Mouse (Mus musculus): ENCODE results near the gene Gm17455. TPM values are rescaled to one million over a fixed set of nuclear protein-coding genes. Genes with fewer than 3 reads are reported as not detected.

Gm17455 gene
- polyA plus RNA-seq, 1 experiment from 2014 or later = 1.3 TPM

- Histone ChIP-seq H3K4me3 (ENCODE audit: low read depth, low read length) (no peak overlapping the region), H3K4me2 (ENCODE audit: low read depth, low read length) (no peak overlapping the region), H3K27ac (replicated peaks; ENCODE audit: low read depth, low read length) (no peak overlapping the region), H3K9me3 (replicated peaks; ENCODE audit: control insufficient read depth, low read length) (no peaks in the 10 kb centered on the region), H3K4me1 (ENCODE audit: control insufficient read depth, insufficient read depth, low read length) (no peaks in the 10 kb centered on the region), H3K27me3 (ENCODE audit: control insufficient read depth, insufficient read depth, low read length) (no peaks in the 10 kb centered on the region), H3K9ac (replicated peaks; ENCODE audit: low read length) (no peak overlapping the region), H3K36me3 (replicated peaks; ENCODE audit: control insufficient read depth, insufficient read depth, low read depth, low read length) (no peaks in the 10 kb centered on the region)
- DNase-seq (ENCODE audit: low spot score) (no peak), ATAC-seq (replicated peaks; ENCODE audit: insufficient number of reproducible peaks, low FRiP score, low TSS enrichment, low read depth) (no peak)
- WGBS = 86% methylated on average over 4 of the region's 4 CpGs
These were observed 31.6 kb upstream of the Gm17455 start for GRCm38 (mm10) chr10:60367904-60368303.

GRCm38 (mm10) chr10:60369405-60369804 is 30.1 kb upstream of the Gm17455 start:
- Histone ChIP-seq H3K4me2 (ENCODE audit: low read depth, low read length) (no peak overlapping the region), H3K4me1 (ENCODE audit: control insufficient read depth, insufficient read depth, low read length) (peaks cover 5% of the 10 kb centered on the region), H3K4me3 (ENCODE audit: low read depth, low read length) (no peak overlapping the region), H3K9me3 (replicated peaks; ENCODE audit: control insufficient read depth, low read length) (no peaks in the 10 kb centered on the region), H3K27ac (replicated peaks; ENCODE audit: low read depth, low read length) (no peak overlapping the region), H3K9ac (replicated peaks; ENCODE audit: low read length) (no peak overlapping the region), H3K27me3 (ENCODE audit: control insufficient read depth, insufficient read depth, low read length) (no peaks in the 10 kb centered on the region), H3K36me3 (replicated peaks; ENCODE audit: control insufficient read depth, insufficient read depth, low read depth, low read length) (no peaks in the 10 kb centered on the region)
- ATAC-seq (replicated peaks; ENCODE audit: insufficient number of reproducible peaks, low FRiP score, low TSS enrichment, low read depth) (no peak), DNase-seq (ENCODE audit: low spot score) (no peak)
- WGBS = 78% methylated on average over 6 of the region's 6 CpGs

GRCm38 (mm10) chr10:60370098-60370497 is 29.4 kb upstream of the Gm17455 start:
- no peak overlapping the region for H3K27ac ChIP-seq (replicated peaks; ENCODE audit: low read depth, low read length)

GRCm38 (mm10) chr10:60370601-60371061 is 28.9 kb upstream of the Gm17455 start:
- H3K27ac ChIP-seq (replicated peaks; ENCODE audit: low read depth, low read length) = no peak overlapping the region
- no peak overlapping the region for H3K4me3 ChIP-seq (ENCODE audit: low read depth, low read length)
- no peaks in the 10 kb centered on the region for H3K36me3 ChIP-seq (replicated peaks; ENCODE audit: control insufficient read depth, insufficient read depth, low read depth, low read length)
- no peak for DNase-seq (ENCODE audit: low spot score)
- no peaks in the 10 kb centered on the region for H3K9me3 ChIP-seq (replicated peaks; ENCODE audit: control insufficient read depth, low read length)
- no peak overlapping the region for H3K9ac ChIP-seq (replicated peaks; ENCODE audit: low read length)
- no peaks in the 10 kb centered on the region for H3K27me3 ChIP-seq (ENCODE audit: control insufficient read depth, insufficient read depth, low read length)
- peaks cover 5% of the 10 kb centered on the region for H3K4me1 ChIP-seq (ENCODE audit: control insufficient read depth, insufficient read depth, low read length)
- WGBS = 75% methylated on average over 5 of the region's 5 CpGs
- ATAC-seq (replicated peaks; ENCODE audit: insufficient number of reproducible peaks, low FRiP score, low TSS enrichment, low read depth) = no peak
- H3K4me2 ChIP-seq (ENCODE audit: low read depth, low read length) = no peak overlapping the region

More at GRCm38 (mm10) chr10:60370098-60370497, 29.4 kb upstream of the Gm17455 start:
- no peak overlapping the region for H3K4me3 ChIP-seq (ENCODE audit: low read depth, low read length)
- peaks cover 5% of the 10 kb centered on the region for H3K4me1 ChIP-seq (ENCODE audit: control insufficient read depth, insufficient read depth, low read length)
- no peaks in the 10 kb centered on the region for H3K9me3 ChIP-seq (replicated peaks; ENCODE audit: control insufficient read depth, low read length)
- WGBS = 85% methylated on average over 2 of the region's 2 CpGs
- ATAC-seq (replicated peaks; ENCODE audit: insufficient number of reproducible peaks, low FRiP score, low TSS enrichment, low read depth) (no peak), DNase-seq (ENCODE audit: low spot score) (no peak)
- H3K4me2 ChIP-seq (ENCODE audit: low read depth, low read length) = no peak overlapping the region
- H3K36me3 ChIP-seq (replicated peaks; ENCODE audit: control insufficient read depth, insufficient read depth, low read depth, low read length) = no peaks in the 10 kb centered on the region
- no peaks in the 10 kb centered on the region for H3K27me3 ChIP-seq (ENCODE audit: control insufficient read depth, insufficient read depth, low read length)
- no peak overlapping the region for H3K9ac ChIP-seq (replicated peaks; ENCODE audit: low read length)

- Histone ChIP-seq H3K4me2 (ENCODE audit: low read depth, low read length) (no peak overlapping the region), H3K27ac (replicated peaks; ENCODE audit: low read depth, low read length) (no peak overlapping the region), H3K4me1 (ENCODE audit: control insufficient read depth, insufficient read depth, low read length) (peaks cover 5% of the 10 kb centered on the region), H3K4me3 (ENCODE audit: low read depth, low read length) (no peak overlapping the region), H3K9ac (replicated peaks; ENCODE audit: low read length) (no peak overlapping the region), H3K36me3 (replicated peaks; ENCODE audit: control insufficient read depth, insufficient read depth, low read depth, low read length) (no peaks in the 10 kb centered on the region), H3K9me3 (replicated peaks; ENCODE audit: control insufficient read depth, low read length) (no peaks in the 10 kb centered on the region), H3K27me3 (ENCODE audit: control insufficient read depth, insufficient read depth, low read length) (no peaks in the 10 kb centered on the region)
- no peak for ATAC-seq (replicated peaks; ENCODE audit: insufficient number of reproducible peaks, low FRiP score, low TSS enrichment, low read depth)
- no peak for DNase-seq (ENCODE audit: low spot score)
- 75% methylated on average over 5 of the region's 5 CpGs for WGBS
These were observed 27.7 kb upstream of the Gm17455 start for GRCm38 (mm10) chr10:60371596-60372386.

- Histone ChIP-seq H3K4me2 (ENCODE audit: low read depth, low read length) (no peak overlapping the region), H3K4me1 (ENCODE audit: control insufficient read depth, insufficient read depth, low read length) (peaks cover 5% of the 10 kb centered on the region), H3K9ac (replicated peaks; ENCODE audit: low read length) (no peak overlapping the region), H3K36me3 (replicated peaks; ENCODE audit: control insufficient read depth, insufficient read depth, low read depth, low read length) (no peaks in the 10 kb centered on the region), H3K27me3 (ENCODE audit: control insufficient read depth, insufficient read depth, low read length) (no peaks in the 10 kb centered on the region), H3K9me3 (replicated peaks; ENCODE audit: control insufficient read depth, low read length) (no peaks in the 10 kb centered on the region), H3K4me3 (ENCODE audit: low read depth, low read length) (no peak overlapping the region), H3K27ac (replicated peaks; ENCODE audit: low read depth, low read length) (0 out of 2 replicates have a peak overlapping the region, but pooled peaks have one; percentile 8)
- ATAC-seq (replicated peaks; ENCODE audit: insufficient number of reproducible peaks, low FRiP score, low TSS enrichment, low read depth) (peak; percentile 37; the same call in 1 of the 2 replicates), DNase-seq (ENCODE audit: low spot score) (peak; percentile 72)
- 18% methylated on average over 6 of the region's 6 CpGs for WGBS
These were observed 26.0 kb upstream of the Gm17455 start for GRCm38 (mm10) chr10:60373543-60373936.

- WGBS = 37% methylated on average over 8 of the region's 8 CpGs
- 0 out of 2 replicates have a peak overlapping the region, but pooled peaks have one; percentile 8 for H3K27ac ChIP-seq (replicated peaks; ENCODE audit: low read depth, low read length)
These were observed 25.5 kb upstream of the Gm17455 start for GRCm38 (mm10) chr10:60373937-60374578.

GRCm38 (mm10) chr10:60376704-60377103 is 22.8 kb upstream of the Gm17455 start:
- H3K9ac ChIP-seq (replicated peaks; ENCODE audit: low read length) = no peak overlapping the region
- H3K27ac ChIP-seq (replicated peaks; ENCODE audit: low read depth, low read length) = no peak overlapping the region
- ATAC-seq (replicated peaks; ENCODE audit: insufficient number of reproducible peaks, low FRiP score, low TSS enrichment, low read depth) (no peak), DNase-seq (ENCODE audit: low spot score) (no peak)
- no peaks in the 10 kb centered on the region for H3K36me3 ChIP-seq (replicated peaks; ENCODE audit: control insufficient read depth, insufficient read depth, low read depth, low read length)
- no peak overlapping the region for H3K4me3 ChIP-seq (ENCODE audit: low read depth, low read length)
- peaks cover 5% of the 10 kb centered on the region for H3K4me1 ChIP-seq (ENCODE audit: control insufficient read depth, insufficient read depth, low read length)
- H3K27me3 ChIP-seq (ENCODE audit: control insufficient read depth, insufficient read depth, low read length) = no peaks in the 10 kb centered on the region
- H3K4me2 ChIP-seq (ENCODE audit: low read depth, low read length) = no peak overlapping the region
- 89% methylated on average over 16 of the region's 16 CpGs for WGBS
- no peaks in the 10 kb centered on the region for H3K9me3 ChIP-seq (replicated peaks; ENCODE audit: control insufficient read depth, low read length)

More at GRCm38 (mm10) chr10:60373937-60374578, 25.5 kb upstream of the Gm17455 start:
- no peak for DNase-seq (ENCODE audit: low spot score)
- H3K36me3 ChIP-seq (replicated peaks; ENCODE audit: control insufficient read depth, insufficient read depth, low read depth, low read length) = no peaks in the 10 kb centered on the region
- peaks cover 5% of the 10 kb centered on the region for H3K4me1 ChIP-seq (ENCODE audit: control insufficient read depth, insufficient read depth, low read length)
- no peak overlapping the region for H3K4me2 ChIP-seq (ENCODE audit: low read depth, low read length)
- H3K27me3 ChIP-seq (ENCODE audit: control insufficient read depth, insufficient read depth, low read length) = no peaks in the 10 kb centered on the region
- ATAC-seq (replicated peaks; ENCODE audit: insufficient number of reproducible peaks, low FRiP score, low TSS enrichment, low read depth) = 0 out of 2 replicates have a peak, but pooled peaks have one; percentile 14
- H3K9ac ChIP-seq (replicated peaks; ENCODE audit: low read length) = no peak overlapping the region
- no peak overlapping the region for H3K4me3 ChIP-seq (ENCODE audit: low read depth, low read length)
- H3K9me3 ChIP-seq (replicated peaks; ENCODE audit: control insufficient read depth, low read length) = no peaks in the 10 kb centered on the region

All from embryonic facial prominence, embryonic 11.5 days (tissue).